ENCODE assay signal across 7 mouse cellular contexts in the genomic region with DNA sequence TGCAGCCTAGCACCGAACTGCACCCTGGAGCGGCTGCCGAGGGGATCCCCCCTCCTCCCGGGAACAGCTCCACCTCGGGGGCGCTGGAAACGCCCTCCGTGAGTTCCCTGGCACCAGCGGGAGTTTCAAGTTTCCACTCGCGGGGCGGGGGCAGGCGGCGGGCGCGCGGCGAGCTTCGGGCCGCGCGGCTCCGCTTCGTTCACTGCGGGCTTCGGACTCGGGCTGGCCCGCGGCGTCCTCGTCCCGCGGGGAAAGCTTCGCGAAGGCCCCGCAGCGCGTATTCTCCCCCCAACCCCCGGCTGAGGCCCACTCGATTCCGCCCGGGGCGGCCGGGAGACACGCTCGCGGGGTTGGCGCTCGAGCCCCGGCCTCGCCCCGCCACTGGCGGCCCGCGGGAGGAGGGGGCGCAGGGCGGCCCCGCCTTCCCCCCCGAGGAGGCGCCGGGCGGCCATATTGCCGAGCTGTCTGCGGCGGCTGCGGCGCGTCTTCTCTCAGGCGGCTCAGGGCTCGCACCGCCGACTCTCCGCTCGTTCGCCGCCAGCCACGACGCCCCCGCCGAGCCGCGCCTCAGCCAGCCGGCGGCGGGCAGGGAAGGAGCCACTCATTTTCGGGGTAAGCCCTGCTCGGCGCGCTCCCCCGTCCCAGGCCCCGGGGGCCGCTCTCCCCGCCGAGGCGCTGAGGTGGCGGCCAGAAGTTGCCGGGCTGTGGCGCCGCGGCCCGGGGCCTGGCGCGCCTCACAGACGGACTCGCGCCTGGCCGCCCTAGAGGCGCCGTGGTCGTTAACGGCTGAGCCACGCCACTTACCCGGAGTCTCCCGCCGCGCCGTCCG. TPM values are rescaled to one million over a fixed set of nuclear protein-coding genes. Genes with fewer than 3 reads are reported as not detected.
DNase-seq lines count a peak whose midpoint lies in the region; ATAC-seq and TF ChIP-seq lines count a peak whose summit lies in the region.

No protein-coding gene starts in this region.

- H3K4me2 ChIP-seq in intestine, postnatal 0 days (replicated peaks; ENCODE audit: low read depth) = peak overlapping the region; percentile 75
- H3K4me2 ChIP-seq in limb, embryonic 11.5 days (ENCODE audit: low read depth, severe bottlenecking) = peak overlapping the region; percentile 60
- peak overlapping the region; percentile 67 for H3K4me2 ChIP-seq in midbrain, embryonic 13.5 days (replicated peaks)

- no peaks in the 10 kb centered on the region for H3K36me3 ChIP-seq in intestine, postnatal 0 days (ENCODE audit: control insufficient read depth, insufficient read depth)
- no peaks in the 10 kb centered on the region for H3K36me3 ChIP-seq in limb, embryonic 11.5 days (ENCODE audit: control insufficient read depth, insufficient read depth, low read length)
- H3K36me3 ChIP-seq in midbrain, embryonic 13.5 days = no peaks in the 10 kb centered on the region
- no peaks in the 10 kb centered on the region for H3K36me3 ChIP-seq in small intestine, adult 2 months (ENCODE audit: control insufficient read depth, insufficient read depth, low read length)

- DNase-seq in adrenal gland, postnatal 10 days = peak; percentile 91
- DNase-seq in embryo, embryonic 9.5 days (ENCODE audit: extremely low spot score) = peak; percentile 86
- peak; percentile 88 for DNase-seq in limb, embryonic 11.5 days (ENCODE audit: low spot score)

- H3K27ac ChIP-seq in intestine, postnatal 0 days (ENCODE audit: low read depth, low read length) = peak overlapping the region; percentile 97
- peak overlapping the region; percentile 98 for H3K27ac ChIP-seq in limb, embryonic 11.5 days (replicated peaks; ENCODE audit: low read depth, low read length)
- H3K27ac ChIP-seq in midbrain, embryonic 13.5 days = peak overlapping the region; percentile 98
- peak overlapping the region; percentile 44 for H3K27ac ChIP-seq in small intestine, adult 2 months (ENCODE audit: insufficient read depth, low read depth, low read length)

- peak overlapping the region; percentile 89 for H3K9ac ChIP-seq in intestine, postnatal 0 days (ENCODE audit: low read depth, low read length)
- peak overlapping the region; percentile 99 for H3K9ac ChIP-seq in limb, embryonic 11.5 days (ENCODE audit: low read length)
- peak overlapping the region; percentile 97 for H3K9ac ChIP-seq in midbrain, embryonic 13.5 days (replicated peaks)

- under 1% methylated on average over 101 of the region's 118 CpGs for WGBS in intestine, postnatal 0 days
- under 1% methylated on average over 70 of the region's 118 CpGs for WGBS in limb, embryonic 11.5 days
- WGBS in midbrain, embryonic 13.5 days = under 1% methylated on average over 105 of the region's 118 CpGs
- under 1% methylated on average over 115 of the region's 118 CpGs for WGBS in small intestine, adult 2 months

- H3K9me3 ChIP-seq in intestine, postnatal 0 days (ENCODE audit: control insufficient read depth) = no peaks in the 10 kb centered on the region
- H3K9me3 ChIP-seq in limb, embryonic 11.5 days (ENCODE audit: control insufficient read depth, low read length) = no peaks in the 10 kb centered on the region
- H3K9me3 ChIP-seq in midbrain, embryonic 13.5 days = no peaks in the 10 kb centered on the region

- H3K4me1 ChIP-seq in intestine, postnatal 0 days (replicated peaks; ENCODE audit: control insufficient read depth, insufficient read depth, low read length) = no peaks in the 10 kb centered on the region; the same call in 1 of the 2 replicates
- H3K4me1 ChIP-seq in limb, embryonic 11.5 days (ENCODE audit: control insufficient read depth, insufficient read depth, low read length) = peaks cover 9% of the 10 kb centered on the region
- H3K4me1 ChIP-seq in midbrain, embryonic 13.5 days (replicated peaks) = peaks cover 28% of the 10 kb centered on the region
- no peaks in the 10 kb centered on the region for H3K4me1 ChIP-seq in small intestine, adult 2 months (ENCODE audit: control insufficient read depth, insufficient read depth, insufficient read length, low read length)

- ATAC-seq in granulocyte monocyte progenitor cell, adult 5-6 weeks (replicated peaks; ENCODE audit: poor library complexity, severe bottlenecking) = peak; percentile 82
- ATAC-seq in intestine, postnatal 0 days = peak; percentile 82
- peak; percentile 94 for ATAC-seq in limb, embryonic 11.5 days (ENCODE audit: insufficient number of reproducible peaks, low FRiP score, low TSS enrichment, low read depth)
- ATAC-seq in midbrain, embryonic 13.5 days = peak; percentile 95

- no peak for TF ChIP-seq CTCF in intestine, postnatal 0 days (IDR thresholded peaks at IDR 0.05; ENCODE audit: low read depth)
- TF ChIP-seq CTCF in small intestine, adult 2 months (IDR thresholded peaks at IDR 0.05; ENCODE audit: extremely low read depth, insufficient read length, insufficient replicate concordance, low read depth, low read length) = no peak

- TF ChIP-seq POLR2A in small intestine, adult 2 months (IDR thresholded peaks at IDR 0.05; ENCODE audit: low read depth, low read length) = peak; percentile 24

- peak overlapping the region; percentile 78 for H3K4me3 ChIP-seq in intestine, postnatal 0 days (ENCODE audit: low read depth, low read length)
- peak overlapping the region; percentile 74 for H3K4me3 ChIP-seq in limb, embryonic 11.5 days (ENCODE audit: low read depth, low read length)
- peak overlapping the region; percentile 98 for H3K4me3 ChIP-seq in midbrain, embryonic 13.5 days (replicated peaks)
- H3K4me3 ChIP-seq in small intestine, adult 2 months (ENCODE audit: low read depth, low read length) = peak overlapping the region; percentile 66

- H3K27me3 ChIP-seq in intestine, postnatal 0 days (replicated peaks; ENCODE audit: control insufficient read depth, insufficient read depth, low read length) = peaks cover 69% of the 10 kb centered on the region
- H3K27me3 ChIP-seq in limb, embryonic 11.5 days (ENCODE audit: control insufficient read depth, insufficient read depth, low read length) = no peaks in the 10 kb centered on the region
- no peaks in the 10 kb centered on the region for H3K27me3 ChIP-seq in midbrain, embryonic 13.5 days
- H3K27me3 ChIP-seq in small intestine, adult 2 months (ENCODE audit: control insufficient read depth, insufficient read depth, low read length) = peaks cover 27% of the 10 kb centered on the region

RNA-seq across cellular contexts. Expression of a gene that starts 1.1 kb away (rescaled TPM):
- total RNA-seq in adrenal gland, postnatal 10 days (2021) = 100 to 1,000 TPM; 111 to 116 TPM
- total RNA-seq in granulocyte monocyte progenitor cell, adult 5-6 weeks (2014; fragmentation: Nextera tagmentation) = 76.5 and 83.0 TPM in 2 replicates
- 178 and 213 TPM in 2 replicates for total RNA-seq in granulocyte monocyte progenitor cell, adult 5-6 weeks (2017)
- polyA plus RNA-seq in intestine, postnatal 0 days (2015; fragmentation: Nextera tagmentation; extraction: Ambion mirVana) = 31.3 and 34.9 TPM in 2 replicates
- 196 and 198 TPM in 2 replicates for polyA plus RNA-seq in limb, embryonic 11.5 days (2014; fragmentation: Nextera tagmentation; extraction: Ambion mirVana)
- polyA plus RNA-seq in midbrain, embryonic 13.5 days (2015; fragmentation: Nextera tagmentation; extraction: Ambion mirVana) = 120 TPM in 2 replicates
- polyA plus RNA-seq in small intestine, adult 2 months (2012; rRNA removed) = 0.96 and 1.4 TPM in 2 replicates

Comparison
In these comparisons a context has a peak if more than half of its experiments do, and no peak if none do; other contexts are left out.
1. Peak in every context shown above with its lines: DNase-seq, ATAC-seq, H3K4me3 ChIP-seq and H3K27ac ChIP-seq.
2. H3K27ac ChIP-seq: peak in every context shown above with its lines; median percentile 98 in limb, embryonic 11.5 days; 98 in midbrain, embryonic 13.5 days; 97 in intestine, postnatal 0 days; 44 in small intestine, adult 2 months.
3. RNA of a gene that starts 1.1 kb away (polyA plus RNA-seq): 196 to 198 TPM in limb, embryonic 11.5 days, 120 TPM in midbrain, embryonic 13.5 days and 31.3 to 34.9 TPM in intestine, postnatal 0 days; 0.96 to 1.4 TPM in small intestine, adult 2 months; every median in the first group is over 10 times any median in the second.